Mouse (Mus musculus) forebrain, postnatal 0 days (tissue): ENCODE data around the gene Cpt1b. TPM values are rescaled to one million over a fixed set of nuclear protein-coding genes. Genes with fewer than 3 reads are reported as not detected.

ENCODE experiments used
- ATAC-seq: fragments of 200-750 bp; cut with Nextera tagmentation; 2 replicates; pipeline ENCODE4 v1.8.0; 2017; ENCODE audit warnings: mild to moderate bottlenecking, moderate library complexity
- DNase-seq: peaks from one replicate; pipeline ENCODE4 v3.0.0-alpha.2; 2015
- H3K27ac ChIP-seq: fragments of 300-500 bp; sonication (generic); 2 replicates; pipeline ENCODE4 v1.5.1; 2014; ENCODE audit warnings: low read depth, mild to moderate bottlenecking, antibody characterized with exemption, low read length, moderate library complexity, mixed read lengths
- H3K27me3 ChIP-seq: fragments of 300-500 bp; sonication (generic); 2 replicates; pipeline ENCODE4 v1.6.1; 2014; ENCODE audit warnings: mild to moderate bottlenecking, low read length, mixed read lengths; ENCODE audit not compliant: insufficient read depth
- H3K36me3 ChIP-seq: fragments of 300-500 bp; sonication (generic); 2 replicates; pipeline ENCODE4 v1.6.1; 2014; ENCODE audit warnings: mild to moderate bottlenecking, moderate library complexity; ENCODE audit not compliant: insufficient read depth
- H3K4me1 ChIP-seq: fragments of 300-500 bp; sonication (generic); 2 replicates; pipeline ENCODE4 v1.6.1; 2014; ENCODE audit warnings: antibody characterized with exemption; ENCODE audit not compliant: insufficient read depth
- H3K4me2 ChIP-seq: fragments of 300-500 bp; sonication (generic); 2 replicates; pipeline ENCODE4 v1.6.1; 2014; ENCODE audit warnings: low read depth, mild to moderate bottlenecking, moderate library complexity
- H3K4me3 ChIP-seq: fragments of 300-500 bp; sonication (generic); 2 replicates; pipeline ENCODE4 v1.5.1; 2014; ENCODE audit warnings: low read depth, low read length, mixed read lengths
- H3K9ac ChIP-seq: fragments of 300-500 bp; sonication (generic); 2 replicates; pipeline ENCODE4 v1.6.1; 2014; ENCODE audit warnings: mild to moderate bottlenecking
- H3K9me3 ChIP-seq: fragments of 300-500 bp; sonication (generic); 2 replicates; pipeline ENCODE4 v1.6.1; 2016; ENCODE audit warnings: low read length
- CTCF ChIP-seq: sonication (generic); IDR thresholded peaks from 2 replicates; pipeline ENCODE4 v1.5.1; 2016; ENCODE audit warnings: antibody characterized with exemption, control low read depth, low read depth
- WGBS: fragments of 180-500 bp; shearing (Covaris S2); extraction: QIAGEN DNeasy Blood & Tissue Kit; methylation state at CpG from one replicate; pipeline ENCODE4 v1.1.7; 2014; 5-methylcytosine and 5-hydroxymethylcytosine counted together
- polyA plus RNA-seq: library from polyadenylated mRNA; unstranded; fragments of >200 nt; fragmentation: Nextera tagmentation; extraction: Ambion mirVana; gene quantifications from 2 replicates; pipeline ENCODE4 v1.2.1, GENCODE M21; 2015
- total RNA-seq: library from RNA; depleted of rRNA; stranded (reverse); fragments of >200 nt; gene quantifications from 2 replicates; pipeline ENCODE4 v1.2.3, GENCODE M21; 2014

The Cpt1b gene
- total and polyA plus RNA-seq, 2 experiments from 2014 or later: 1.3 to 5.0 TPM

- H3K4me3 ChIP-seq: peak overlapping the region; percentile 65
- WGBS: 83% methylated on average over 19 of the region's 19 CpGs
- peaks cover 23% of the 10 kb centered on the region for H3K36me3 ChIP-seq
- DNase-seq: no peak
- H3K27me3 ChIP-seq: no peaks in the 10 kb centered on the region
- no peak for ATAC-seq
- 0 out of 2 replicates have a peak overlapping the region, but pooled peaks have one; percentile 74 for H3K9ac ChIP-seq
- H3K4me1 ChIP-seq: peaks cover 10% of the 10 kb centered on the region; the same call in 1 of the 2 replicates
- no peak overlapping the region for H3K27ac ChIP-seq
- H3K4me2 ChIP-seq: peak overlapping the region; percentile 95
- no peaks in the 10 kb centered on the region for H3K9me3 ChIP-seq
- TF ChIP-seq CTCF: no peak
These were observed 2.6 kb upstream of the Cpt1b start for GRCm38 (mm10) chr15:89428136-89428790.

DNA sequence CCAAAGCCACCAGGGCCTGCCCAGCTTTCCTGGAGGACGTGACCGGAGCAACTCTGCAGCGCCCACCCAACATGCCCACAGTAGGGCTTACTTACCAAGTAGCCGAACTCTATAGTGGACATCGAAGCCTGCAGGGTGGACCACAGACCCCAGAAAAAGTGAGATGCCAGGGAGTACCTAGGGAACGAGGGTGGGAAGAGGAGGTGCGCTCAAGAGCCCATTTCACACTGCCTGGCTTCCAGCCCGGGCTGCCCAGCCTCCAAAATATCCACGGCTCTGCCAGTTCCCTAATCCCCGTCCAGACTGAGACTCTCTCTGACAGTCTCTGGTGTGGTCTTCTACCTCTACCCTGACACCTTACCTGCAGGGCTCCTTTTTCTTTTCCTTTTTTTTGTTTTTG, 1.1 kb upstream of the Cpt1b start:
- ATAC-seq (no peak), DNase-seq (no peak)
- Histone ChIP-seq H3K4me1 (peaks cover 10% of the 10 kb centered on the region; the same call in 1 of the 2 replicates), H3K4me2 (no peak overlapping the region), H3K9ac (no peak overlapping the region), H3K36me3 (peaks cover 28% of the 10 kb centered on the region), H3K27ac (no peak overlapping the region), H3K27me3 (no peaks in the 10 kb centered on the region), H3K4me3 (no peak overlapping the region), H3K9me3 (no peaks in the 10 kb centered on the region)
- WGBS: 83% methylated on average over 10 of the region's 10 CpGs
- TF ChIP-seq CTCF: no peak

DNA sequence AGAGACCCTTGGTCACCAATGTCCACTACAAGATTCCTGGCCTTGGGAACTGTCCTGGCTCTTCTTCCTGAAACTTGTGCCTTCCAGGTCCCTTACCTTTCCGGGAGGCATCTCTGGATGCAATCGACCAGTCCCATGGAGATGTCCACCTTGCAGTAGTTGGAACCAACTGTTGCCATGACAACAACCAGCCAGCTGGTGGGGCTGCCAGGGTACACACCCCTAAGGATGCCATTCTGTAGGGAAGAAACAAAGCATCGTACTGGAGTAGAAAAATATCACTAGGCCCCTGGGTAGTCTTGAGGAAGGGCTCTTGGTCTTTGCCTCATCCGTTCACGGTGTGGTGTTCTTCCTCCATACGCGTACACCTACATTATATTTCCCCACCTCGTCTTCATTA, 1.0 kb downstream of the Cpt1b start:
- TF ChIP-seq CTCF: no peak
- no peak overlapping the region for H3K4me2 ChIP-seq
- DNase-seq (no peak), ATAC-seq (no peak)
- H3K27me3 ChIP-seq: no peaks in the 10 kb centered on the region
- H3K36me3 ChIP-seq: peaks cover 31% of the 10 kb centered on the region
- no peaks in the 10 kb centered on the region for H3K9me3 ChIP-seq
- no peak overlapping the region for H3K4me3 ChIP-seq
- H3K9ac ChIP-seq: no peak overlapping the region
- H3K27ac ChIP-seq: no peak overlapping the region
- peaks cover 7% of the 10 kb centered on the region; the same call in 1 of the 2 replicates for H3K4me1 ChIP-seq
- 81% methylated on average over 8 of the region's 8 CpGs for WGBS

- H3K4me3 ChIP-seq: no peak overlapping the region
- no peaks in the 10 kb centered on the region for H3K9me3 ChIP-seq
- no peak overlapping the region for H3K27ac ChIP-seq
- DNase-seq (no peak), ATAC-seq (no peak)
- no peak overlapping the region for H3K9ac ChIP-seq
- no peaks in the 10 kb centered on the region for H3K27me3 ChIP-seq
- H3K4me1 ChIP-seq: no peaks in the 10 kb centered on the region
- WGBS: 93% methylated on average over 9 of the region's 9 CpGs
- no peak for TF ChIP-seq CTCF
- H3K4me2 ChIP-seq: no peak overlapping the region
- peaks cover 32% of the 10 kb centered on the region for H3K36me3 ChIP-seq
These were observed 3.7 kb downstream of the Cpt1b start for GRCm38 (mm10) chr15:89421938-89422337.

GRCm38 (mm10) chr15:89415282-89415681, 10.4 kb downstream of the Cpt1b start:
- ATAC-seq: no peak
- H3K9me3 ChIP-seq: no peaks in the 10 kb centered on the region
- H3K4me3 ChIP-seq: no peak overlapping the region
- no peaks in the 10 kb centered on the region for H3K27me3 ChIP-seq
- no peak overlapping the region for H3K9ac ChIP-seq
- H3K36me3 ChIP-seq: peaks cover 11% of the 10 kb centered on the region; the same call in 1 of the 2 replicates
- WGBS: 89% methylated on average over 8 of the region's 8 CpGs
- DNase-seq: no peak
- no peak overlapping the region for H3K27ac ChIP-seq
- TF ChIP-seq CTCF: no peak
- no peaks in the 10 kb centered on the region for H3K4me1 ChIP-seq
- no peak overlapping the region for H3K4me2 ChIP-seq

GRCm38 (mm10) chr15:89410118-89410517, 15.5 kb downstream of the Cpt1b start, which contains the start of gene Syce3:
TSS of gene Syce3 (minus strand) at chr15:89410503.
- Histone ChIP-seq H3K27ac (no peak within 1 kb of the TSS), H3K4me1 (no peaks in the 10 kb centered on the region), H3K9ac (no peak within 1 kb of the TSS), H3K9me3 (peaks cover 5% of the 10 kb centered on the region; the same call in 1 of the 2 replicates), H3K4me2 (no peak within 1 kb of the TSS), H3K36me3 (no peaks in the 10 kb centered on the region), H3K4me3 (no peak within 1 kb of the TSS), H3K27me3 (no peaks in the 10 kb centered on the region)
- TF ChIP-seq CTCF: no peak
- ATAC-seq (no peak), DNase-seq (no peak)
- WGBS: 92% methylated on average over 24 of the region's 24 CpGs

DNA sequence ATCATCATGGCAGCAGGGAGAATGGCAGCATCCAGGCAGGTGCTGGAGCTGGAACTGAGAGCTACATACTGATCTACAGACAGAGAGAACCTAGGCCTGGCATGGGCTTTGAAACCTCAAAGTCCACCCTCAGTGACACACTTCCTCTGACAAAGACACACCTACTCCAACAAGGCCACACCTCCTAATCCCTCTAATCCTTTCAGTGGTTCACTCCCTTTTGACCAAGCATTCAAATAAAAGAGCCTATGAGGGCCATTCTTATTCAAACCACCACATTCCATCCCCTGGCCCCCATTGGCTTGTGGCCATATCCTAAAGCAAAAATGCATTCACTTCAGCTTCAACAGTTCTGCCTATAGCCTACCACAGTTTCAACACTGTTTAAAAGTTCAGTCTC, 19.0 kb downstream of the Cpt1b start:
- no peaks in the 10 kb centered on the region for H3K4me1 ChIP-seq
- no peak overlapping the region for H3K9ac ChIP-seq
- H3K27me3 ChIP-seq: no peaks in the 10 kb centered on the region
- no peak for TF ChIP-seq CTCF
- DNase-seq (no peak), ATAC-seq (no peak)
- H3K27ac ChIP-seq: no peak overlapping the region
- no peak overlapping the region for H3K4me2 ChIP-seq
- no peak overlapping the region for H3K4me3 ChIP-seq
- no peaks in the 10 kb centered on the region for H3K36me3 ChIP-seq
- peaks cover 5% of the 10 kb centered on the region; the same call in 1 of the 2 replicates for H3K9me3 ChIP-seq
